Mouse (Mus musculus) adrenal gland, adult 2 months (tissue): ENCODE data around the gene Eps8. TPM values are rescaled to one million over a fixed set of nuclear protein-coding genes. Genes with fewer than 3 reads are reported as not detected.

Experiments
- DNase-seq: peaks from one replicate; pipeline ENCODE4 v3.0.0; 2021
- polyA plus RNA-seq: library from polyadenylated mRNA; depleted of rRNA; stranded (reverse); fragments of >200 nt; gene quantifications from 2 replicates; pipeline ENCODE4 v1.2.3, GENCODE M21; 2012
- total RNA-seq, 2 experiments: library from RNA; stranded (reverse); gene quantifications; 2 replicates each; pipeline ENCODE4 v1.2.3; 2021

The Eps8 gene
- total and polyA plus RNA-seq, 3 experiments = 18.8 to 51.5 (median 22.1) TPM

DNA sequence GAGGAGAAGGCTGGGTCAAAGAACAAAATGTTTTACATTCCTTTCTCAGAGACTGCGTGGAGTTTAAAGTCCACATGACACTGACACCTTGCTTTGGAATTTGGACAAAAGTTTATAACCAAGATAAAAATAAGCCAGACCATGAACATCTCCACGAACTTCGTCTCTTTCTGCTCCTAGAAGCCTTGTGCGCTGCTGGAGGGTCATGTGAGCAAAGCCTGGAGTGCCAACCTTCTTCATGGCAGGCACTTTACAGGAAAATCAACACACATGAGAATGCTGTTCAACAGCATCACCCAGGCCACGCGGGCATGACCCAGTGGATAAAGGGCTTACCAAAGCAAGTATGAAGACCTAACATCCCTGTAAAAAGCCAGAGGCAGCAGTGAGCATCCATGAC is 85.6 kb downstream of the Eps8 start:
- no peak for DNase-seq

DNA sequence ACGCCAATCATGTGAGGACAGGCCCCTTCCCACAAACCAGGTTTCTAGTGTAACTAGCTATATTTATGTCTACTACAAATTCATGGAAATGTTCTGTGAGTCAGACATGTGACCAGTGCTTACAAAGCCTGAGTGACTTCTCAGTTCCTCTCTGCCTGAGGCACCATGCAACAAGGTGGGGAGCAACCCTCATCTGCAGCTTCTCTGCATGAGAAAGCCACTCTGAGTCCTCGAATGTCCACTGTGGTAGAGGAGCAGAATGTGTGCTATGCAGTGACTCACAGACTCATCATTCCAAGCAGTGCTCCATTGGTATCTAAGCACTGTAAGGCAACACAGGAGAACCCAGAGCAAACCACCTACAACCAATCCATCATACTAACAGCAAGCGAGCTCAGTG is 88.8 kb downstream of the Eps8 start:
- DNase-seq = no peak

DNA sequence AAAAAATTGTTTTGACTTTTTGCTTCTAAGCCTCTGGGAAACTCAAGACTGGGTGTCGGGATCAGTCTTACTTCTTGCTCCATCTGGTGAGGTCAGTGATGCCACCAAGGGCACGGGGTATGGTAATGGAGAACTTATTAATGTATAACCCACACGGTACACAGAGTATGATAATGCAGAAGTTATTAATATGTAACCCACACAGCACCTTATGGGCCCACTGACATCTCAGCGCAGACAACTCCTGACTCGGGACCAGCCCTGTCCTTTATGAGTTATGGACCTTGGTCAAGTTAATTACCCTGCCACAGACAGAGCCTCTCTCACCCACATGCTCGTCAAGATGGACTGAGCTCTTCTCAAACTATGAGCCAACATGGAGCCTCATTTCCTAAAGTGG is 89.2 kb downstream of the Eps8 start:
- DNase-seq = no peak

DNA sequence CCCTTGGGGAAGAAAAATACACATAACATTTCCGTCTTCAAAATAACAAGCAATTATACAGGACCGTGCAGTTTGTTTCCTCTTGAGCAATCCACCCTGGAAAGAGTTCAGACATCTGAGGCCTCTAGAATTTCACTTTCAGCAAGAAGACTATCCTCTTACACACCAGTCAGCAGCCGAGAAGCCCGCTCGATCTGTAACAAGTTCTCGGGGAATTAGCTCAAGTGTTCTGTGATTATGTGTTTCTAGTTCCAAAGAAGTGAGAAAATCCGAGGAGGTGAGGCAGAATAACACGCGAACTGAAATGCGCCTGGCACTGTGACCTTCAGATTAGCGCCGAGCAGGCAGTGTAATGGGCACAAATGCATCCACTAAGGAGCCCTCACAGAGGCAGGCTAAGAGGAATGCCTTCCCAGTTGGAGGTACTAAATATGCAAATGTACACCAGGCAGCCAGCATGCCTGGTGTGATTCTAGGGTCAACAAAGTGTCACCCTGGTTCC is 94.3 kb downstream of the Eps8 start:
- peak; percentile 46 for DNase-seq

DNA sequence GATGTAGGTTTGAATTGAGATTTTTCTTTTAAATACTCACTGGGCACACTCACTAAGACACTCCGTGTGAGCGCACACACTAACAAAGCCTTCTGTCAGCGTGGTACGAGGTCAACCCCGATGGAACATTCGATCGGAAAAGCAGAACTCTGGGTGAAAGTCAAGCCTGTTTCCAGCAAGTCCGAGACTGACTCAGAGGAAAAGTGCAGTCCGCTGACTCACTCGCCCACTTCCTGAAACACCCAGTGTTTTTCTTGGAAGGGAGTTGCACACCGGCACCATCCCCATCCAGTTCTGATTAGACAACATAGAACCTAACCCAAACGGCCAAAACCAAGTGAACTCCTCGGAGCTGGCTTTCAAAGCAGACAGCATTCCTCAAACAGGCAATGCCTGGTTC is 95.8 kb downstream of the Eps8 start:
- DNase-seq = peak; percentile 88

DNA sequence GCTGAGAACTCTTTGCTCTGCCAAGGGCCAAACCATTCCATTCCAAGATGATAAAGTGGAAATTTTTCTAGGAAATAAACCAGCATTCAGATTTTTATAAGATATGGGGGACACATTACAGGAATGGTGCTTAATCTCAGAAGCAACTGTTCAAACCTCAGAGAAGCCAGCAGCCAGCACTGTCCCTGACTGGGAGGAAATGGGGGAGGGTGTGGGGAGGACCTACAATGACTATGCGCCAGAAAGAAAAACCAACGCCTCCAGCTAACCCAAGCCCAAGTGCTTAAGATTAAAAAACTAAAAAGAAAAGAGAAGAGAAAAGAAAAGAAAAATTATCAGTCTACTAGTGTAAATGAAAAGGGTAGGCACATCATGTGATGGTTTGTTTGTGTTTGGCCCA is 97.0 kb downstream of the Eps8 start:
- DNase-seq = no peak

DNA sequence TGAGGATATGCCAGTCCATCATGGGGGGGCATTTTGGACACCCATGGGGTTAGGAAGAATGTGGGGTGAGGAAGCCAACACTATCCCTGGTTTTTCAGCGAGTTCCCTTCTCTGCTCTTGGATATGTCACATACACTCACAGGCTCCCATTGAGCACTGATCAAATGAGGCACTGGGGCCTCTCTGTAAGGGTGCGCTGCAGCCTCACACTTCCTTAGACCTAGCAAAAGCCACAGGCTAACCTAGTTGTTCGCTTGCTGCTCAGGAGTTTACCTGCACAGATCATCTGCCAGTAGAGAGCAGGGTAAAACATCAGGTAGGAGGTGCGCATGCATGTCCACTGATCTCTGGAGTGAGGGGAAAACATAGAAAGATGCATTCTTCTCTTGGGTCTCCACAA is 97.5 kb downstream of the Eps8 start:
- DNase-seq = no peak

DNA sequence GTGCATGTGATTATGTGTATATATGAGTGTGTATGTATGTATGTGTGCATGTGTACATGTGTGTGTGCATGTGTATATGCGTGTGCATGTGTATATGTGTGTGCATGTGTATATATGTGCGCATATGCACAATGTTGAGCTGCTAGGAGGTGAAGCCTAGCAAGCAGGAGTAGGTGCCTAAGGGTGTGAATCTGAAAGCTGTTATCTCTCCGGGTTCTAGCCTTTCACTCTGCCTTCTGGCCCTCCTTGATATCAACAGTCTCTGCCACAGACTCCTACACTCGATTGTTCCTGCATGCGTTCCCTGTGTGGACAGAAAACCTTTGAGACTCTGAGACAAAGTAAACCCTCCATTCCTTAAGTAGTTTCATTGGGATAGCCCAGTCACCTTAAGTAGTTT is 98.0 kb downstream of the Eps8 start:
- DNase-seq = no peak

DNA sequence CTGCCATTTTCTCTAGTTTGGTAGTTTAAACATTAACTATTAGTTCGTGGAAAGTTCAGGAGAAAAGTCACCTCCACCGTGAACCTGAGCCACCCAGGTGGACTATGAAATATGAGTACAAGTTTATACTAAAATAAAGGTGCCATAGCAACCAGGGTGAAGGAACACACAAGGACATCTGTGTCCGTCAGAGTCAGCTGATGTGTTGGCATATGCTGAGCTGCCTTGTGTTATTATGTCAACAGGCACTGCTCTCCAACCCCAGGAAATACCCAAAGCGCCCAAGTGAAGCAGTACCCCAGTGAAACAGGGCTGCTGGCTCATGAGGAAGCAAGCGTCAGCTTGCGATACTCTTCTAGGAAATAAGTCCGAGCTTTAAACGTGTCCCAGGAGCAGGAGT is 104.5 kb downstream of the Eps8 start:
- DNase-seq = no peak

DNA sequence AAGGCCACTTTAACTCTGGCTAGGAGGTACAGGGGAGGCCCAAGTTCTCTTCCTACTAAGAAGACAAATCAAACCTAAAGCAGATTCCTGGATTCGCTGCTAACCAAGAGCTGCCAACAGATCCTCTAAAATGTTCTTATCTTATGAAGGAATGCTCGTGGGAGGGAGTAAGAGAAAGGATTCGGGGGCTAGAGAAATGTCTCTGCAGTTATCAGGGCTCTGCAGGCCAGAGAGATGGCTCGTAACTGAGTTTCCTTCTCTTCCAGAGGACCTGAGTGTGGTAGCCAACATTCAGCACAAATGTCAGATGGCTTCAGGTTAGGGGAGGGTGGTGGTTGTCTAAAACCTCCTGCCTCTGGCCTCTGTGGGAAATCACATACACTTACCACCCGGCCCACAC is 106.1 kb downstream of the Eps8 start:
- no peak for DNase-seq

DNA sequence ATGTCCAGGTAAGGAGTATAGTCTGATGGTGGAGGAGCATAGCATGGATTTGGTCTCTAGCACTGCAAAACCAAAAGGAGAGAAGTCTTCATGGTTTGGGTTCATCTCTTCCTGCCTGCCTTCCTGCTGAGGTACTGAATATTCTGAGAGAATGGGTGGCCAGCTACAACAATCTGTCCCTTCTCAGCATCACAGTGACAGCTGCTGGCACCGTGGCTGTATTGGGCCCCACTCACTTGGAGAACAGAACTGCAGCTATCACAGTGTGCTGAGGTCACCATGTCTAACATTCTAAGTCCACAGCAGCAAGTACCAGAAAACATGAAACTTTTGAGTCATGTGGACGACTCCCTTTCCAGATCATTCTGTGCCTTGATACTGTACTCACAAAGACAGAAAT is 107.1 kb downstream of the Eps8 start:
- DNase-seq = no peak

DNA sequence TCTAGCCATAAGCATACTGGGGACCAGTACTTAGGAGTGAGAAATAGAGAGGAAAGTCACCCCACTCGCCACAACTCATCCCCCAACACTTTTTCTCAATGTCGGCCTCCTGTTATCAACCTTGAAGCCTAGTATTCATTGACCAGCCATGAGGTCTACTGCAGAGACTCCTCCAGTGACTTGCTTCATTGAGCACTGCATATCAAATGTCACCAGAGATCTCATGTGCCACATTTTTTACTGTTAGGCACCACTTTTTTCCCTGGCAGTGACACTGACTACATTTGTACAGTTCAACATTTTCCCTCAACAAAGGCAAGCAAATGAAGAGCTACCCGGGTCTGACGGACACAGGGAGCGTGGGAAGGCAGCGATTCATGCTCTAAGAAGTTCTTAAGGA is 108.6 kb downstream of the Eps8 start:
- no peak for DNase-seq

DNA sequence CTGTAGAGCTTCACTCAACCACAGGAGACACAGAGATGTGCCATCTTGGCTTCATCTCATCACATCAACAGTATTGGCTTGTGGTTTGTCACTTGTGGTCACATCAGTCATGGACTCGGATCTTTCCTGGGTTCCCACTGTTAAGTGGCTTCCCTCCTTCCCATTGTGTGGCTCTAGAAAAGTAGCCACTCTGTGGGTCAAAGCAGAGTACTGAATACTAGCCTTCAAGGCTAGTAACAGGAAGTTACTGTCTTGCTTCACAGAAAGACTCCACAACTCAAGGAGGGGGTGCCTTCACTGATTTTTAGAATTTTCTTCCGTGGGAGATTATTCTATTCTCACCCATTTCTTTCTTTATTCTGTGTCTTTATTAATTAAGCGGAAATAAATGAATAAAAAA is 109.3 kb downstream of the Eps8 start:
- DNase-seq = no peak

DNA sequence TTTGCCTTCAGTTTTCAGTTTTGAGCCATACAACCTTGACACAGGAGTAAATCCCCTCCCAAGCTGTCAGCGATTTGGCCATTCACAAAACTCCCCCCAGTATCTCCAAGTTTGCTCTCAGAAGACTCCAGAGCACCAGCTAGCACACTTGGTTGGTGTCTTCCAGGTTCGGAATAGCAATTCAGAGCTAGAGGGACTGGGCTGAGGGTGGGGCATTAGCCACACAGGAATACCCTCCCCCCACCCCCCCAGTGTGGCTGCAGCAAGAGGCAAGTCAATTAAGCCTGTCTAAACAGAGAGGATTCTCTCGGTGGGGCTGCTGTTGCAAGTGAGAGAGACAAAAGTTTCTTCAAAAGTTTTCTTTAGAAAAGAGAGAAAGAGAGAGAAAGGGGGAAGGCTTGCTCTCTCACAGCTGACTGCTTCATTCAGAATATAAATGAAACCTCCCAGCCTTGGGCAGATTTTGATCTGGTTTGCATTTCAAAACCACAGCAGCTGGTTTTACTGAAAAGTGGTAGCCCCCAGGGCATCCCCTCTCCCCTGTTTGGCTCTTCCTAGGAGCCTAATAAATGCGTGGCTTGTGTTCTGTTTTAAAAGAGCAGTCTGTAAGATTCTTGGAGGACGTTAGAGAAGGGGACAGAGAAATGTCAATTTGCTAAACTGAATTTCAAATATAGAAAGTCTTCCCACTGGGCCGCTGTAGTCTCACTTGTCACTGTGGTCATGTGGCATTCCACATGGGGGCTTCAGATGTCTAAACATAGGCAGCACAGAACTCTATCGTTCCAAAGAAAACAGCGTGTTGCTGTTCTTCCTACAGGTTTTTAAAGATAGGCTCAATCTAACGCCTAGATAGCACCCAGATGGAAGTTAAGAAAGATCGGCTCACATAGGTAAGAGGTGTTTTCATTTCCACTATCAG is 112.2 kb downstream of the Eps8 start:
- DNase-seq = no peak

DNA sequence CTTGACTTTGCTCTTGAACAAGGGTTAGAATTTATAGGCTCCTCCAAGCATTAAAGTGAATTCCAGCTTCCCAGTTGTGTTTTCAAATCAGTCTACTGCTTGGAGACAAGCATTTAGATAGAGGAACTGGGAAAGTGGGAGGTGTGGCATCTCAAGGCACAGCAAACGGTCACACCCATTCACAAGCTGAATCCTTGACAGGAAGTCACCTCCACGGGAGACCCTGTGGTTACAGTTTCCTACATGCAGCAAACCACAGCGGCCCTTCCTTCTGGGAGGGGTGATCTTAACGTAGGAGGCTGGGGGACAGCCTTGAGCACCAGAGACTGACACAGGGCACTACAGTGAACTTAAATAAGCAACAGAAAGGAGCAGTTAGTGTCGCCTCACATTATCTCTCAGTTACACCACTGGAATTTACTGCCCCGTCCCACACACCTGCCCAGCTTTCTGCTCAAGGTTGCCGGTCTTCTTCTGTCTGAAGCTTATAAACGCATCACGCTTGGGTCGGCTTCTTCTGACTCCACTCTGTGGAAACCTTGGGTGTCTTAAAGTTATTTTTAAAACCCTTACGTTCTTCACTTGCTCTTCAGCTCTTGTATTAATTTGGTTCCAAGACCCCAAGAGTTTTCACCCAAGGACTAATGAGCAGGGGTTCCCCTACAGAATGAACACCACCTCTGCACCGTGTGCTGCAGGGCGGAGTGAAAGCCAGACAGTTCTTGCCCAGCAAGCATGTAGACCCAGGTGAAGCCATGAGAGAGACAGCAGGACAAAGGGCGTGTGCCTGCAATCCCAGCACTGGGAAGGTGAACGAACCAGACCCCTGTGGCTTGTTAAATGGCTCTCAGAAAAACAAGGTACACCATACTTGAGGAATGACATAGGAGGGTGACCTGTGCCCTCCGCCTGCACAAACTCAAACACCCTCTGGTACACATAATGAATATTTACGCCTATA is 113.2 kb downstream of the Eps8 start:
- no peak for DNase-seq

DNA sequence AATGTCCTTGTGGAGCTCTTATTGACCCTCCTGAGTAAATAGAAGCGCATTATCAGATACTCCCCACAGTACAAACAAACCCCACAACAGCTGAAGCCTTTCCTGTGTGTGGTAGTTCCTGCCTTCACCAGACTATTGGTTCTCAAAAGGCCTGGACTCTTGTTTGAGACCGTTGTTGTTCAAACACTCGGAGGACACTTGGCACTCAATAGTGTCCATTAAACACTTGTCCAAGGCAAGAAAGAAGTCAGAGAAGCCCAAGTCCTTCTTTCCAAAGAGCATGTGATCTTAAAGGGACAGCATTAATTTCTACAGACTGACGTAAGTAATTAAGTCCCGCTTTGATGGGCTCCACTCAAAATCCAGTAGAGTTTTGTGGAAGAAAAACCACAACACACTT is 113.9 kb downstream of the Eps8 start:
- DNase-seq = no peak

DNA sequence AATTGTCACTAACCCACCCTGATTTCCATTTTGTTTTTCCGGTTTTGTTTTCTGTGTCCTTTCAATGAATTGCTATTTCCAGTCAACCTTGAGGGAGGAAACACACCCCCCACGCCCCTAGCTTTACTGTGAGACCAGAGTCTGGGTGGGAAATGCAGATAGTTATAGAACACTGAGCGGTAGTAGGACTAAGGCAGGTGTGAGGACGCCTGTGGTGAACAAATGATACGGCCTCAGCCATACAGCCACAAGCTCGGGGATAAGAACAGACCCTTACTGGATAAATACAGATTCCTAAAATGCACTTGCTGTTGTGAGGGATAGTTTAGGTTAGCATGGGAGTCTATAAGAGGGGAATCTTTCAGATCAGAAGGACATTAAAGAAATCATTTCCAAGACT is 114.3 kb downstream of the Eps8 start:
- no peak for DNase-seq

DNA sequence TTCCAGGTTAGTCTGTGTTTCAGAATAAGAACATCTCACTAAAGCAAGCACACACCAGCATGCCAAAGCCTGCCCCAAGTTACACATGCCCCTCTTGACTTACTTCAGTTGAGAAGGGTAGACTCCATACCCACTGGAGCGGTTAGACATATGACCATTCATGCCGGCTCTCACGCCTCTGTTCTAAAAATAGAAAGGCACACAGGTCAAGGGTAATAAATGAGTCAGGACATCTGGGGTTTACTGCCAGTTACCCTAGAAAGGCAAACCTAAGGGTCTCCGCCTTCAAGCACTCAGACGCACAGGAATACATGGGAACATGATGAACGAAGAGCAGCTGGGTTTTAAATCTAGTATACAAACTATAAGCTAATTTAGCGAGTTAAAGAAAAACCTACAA is 115.5 kb downstream of the Eps8 start:
- DNase-seq = no peak

DNA sequence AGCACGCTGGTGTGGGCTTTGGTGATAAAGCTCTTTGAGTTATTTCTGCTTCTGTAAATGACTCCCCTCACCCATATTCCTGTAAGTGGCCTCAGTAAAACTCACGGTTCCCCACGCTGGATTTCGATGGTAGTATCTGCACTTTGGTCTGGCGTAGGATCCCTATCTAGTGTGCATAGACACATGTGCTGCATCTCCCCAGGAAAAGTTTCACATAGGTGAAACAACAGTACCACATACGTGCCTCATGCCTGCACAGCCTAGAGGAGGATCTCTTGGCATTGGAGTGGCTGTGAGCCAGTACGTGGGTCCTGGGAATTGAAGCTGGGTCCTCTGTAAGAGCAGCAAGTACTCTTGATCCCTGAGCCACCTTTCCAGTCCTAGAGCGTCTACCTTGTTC is 121.9 kb downstream of the Eps8 start:
- DNase-seq = no peak

DNA sequence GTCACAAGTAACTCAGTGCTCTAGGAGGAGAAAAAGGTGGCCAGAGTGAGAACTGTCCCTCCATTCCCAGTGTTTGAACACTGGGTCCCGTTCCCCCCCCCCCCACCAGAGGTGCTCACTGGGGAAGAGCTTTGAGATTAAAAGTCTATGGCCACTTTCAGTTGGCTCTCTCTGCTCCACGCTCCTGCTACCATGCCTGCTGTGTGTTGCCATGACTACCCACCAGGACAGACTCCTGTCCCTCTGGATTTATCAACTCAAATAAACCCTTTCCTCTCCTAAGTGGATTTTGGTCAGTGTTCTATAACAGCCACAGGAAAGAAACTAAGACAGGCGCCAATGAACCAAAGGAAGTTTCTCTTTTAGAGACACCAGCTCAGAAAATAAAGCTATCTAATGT is 128.9 kb downstream of the Eps8 start:
- DNase-seq = no peak

DNA sequence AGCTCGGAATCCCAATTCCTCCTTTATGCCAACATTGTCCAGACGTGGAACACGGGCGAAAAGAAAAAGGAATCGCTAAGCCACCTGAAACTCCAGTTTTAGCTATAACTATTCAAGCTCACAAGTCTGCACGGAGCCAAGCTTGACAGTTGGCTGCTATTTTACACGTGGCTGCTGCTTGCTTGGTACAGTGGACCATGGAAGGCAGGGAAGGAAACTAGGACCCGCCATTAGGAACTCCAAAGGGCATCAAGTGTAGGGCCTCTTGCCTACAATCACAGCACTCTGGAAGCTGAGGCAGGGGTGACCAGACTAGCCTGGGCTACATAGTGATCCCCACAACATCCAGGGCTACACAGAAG is 134.4 kb downstream of the Eps8 start:
- DNase-seq = no peak

DNA sequence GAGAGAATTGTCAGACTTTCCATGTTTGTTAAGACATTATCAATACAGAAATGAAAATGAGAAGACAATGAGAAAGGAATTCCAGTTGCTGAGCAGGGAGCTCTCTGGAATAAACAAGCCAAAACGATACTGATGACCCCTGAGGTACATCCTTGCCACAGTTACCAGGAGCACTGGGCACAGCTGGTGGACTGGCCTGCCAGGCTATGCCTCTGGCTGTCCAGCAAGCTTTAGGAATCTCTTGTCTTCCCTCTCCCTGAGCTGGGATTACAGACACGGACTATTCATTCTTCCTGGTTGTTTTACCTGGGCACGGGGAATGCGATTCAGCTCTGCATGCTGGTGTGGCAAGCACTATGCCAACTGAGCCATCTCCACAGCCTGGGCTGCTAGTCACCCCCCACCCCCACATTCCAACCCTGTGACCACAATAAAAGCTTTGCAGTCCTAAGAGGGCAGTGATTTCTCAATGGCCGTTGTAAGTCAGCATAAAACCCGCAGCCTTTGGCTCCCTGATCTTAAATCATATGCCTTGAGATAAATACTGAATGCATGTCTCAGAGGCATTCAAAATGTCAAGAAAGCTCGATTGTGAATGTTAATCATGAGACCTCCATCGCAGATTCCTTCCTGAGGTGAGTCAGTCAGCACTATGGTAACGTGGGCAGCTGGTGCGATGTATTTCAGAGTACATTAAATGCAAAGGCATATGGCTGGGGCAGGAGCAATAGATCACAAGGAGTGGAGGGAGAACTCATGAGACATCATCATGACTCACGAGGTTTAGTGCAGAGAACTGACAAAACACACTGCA is 134.9 kb downstream of the Eps8 start:
- DNase-seq = peak; percentile 20
